Mouse (Mus musculus): ENCODE measurements at regions not wholly inside any gene's neighbourhood (a gene's known extent, or its start where the extent isn't known, plus 50 kb on each side); places are given as distances from the start of the nearest gene placed in this dataset.

- TF ChIP-seq CTCF (IDR thresholded peaks at IDR 0.05; ENCODE audit: extremely low read depth, insufficient read depth, insufficient read length, insufficient replicate concordance) (no peak), POLR2A (IDR thresholded peaks at IDR 0.05; ENCODE audit: low read depth, low read length) (no peak)
Observed at GRCm38 (mm10) chr2:8802061-8802460, 1079.0 kb upstream of the 4930412O13Rik start.

Measured in spleen, adult 2 months (tissue).